Mouse (Mus musculus) embryo, embryonic 9.5 days (tissue): Measurements from ENCODE around the gene Stat2.
A peak's percentile ranks its signal among the peaks of the same experiment; 100 is the strongest.

Source experiments
- DNase-seq: peaks from one replicate; pipeline ENCODE4 v3.0.0-alpha.2; 2017; ENCODE audit errors: extremely low spot score

Stat2 gene

GRCm38 (mm10) chr10:128270287-128270841, at the start of gene Stat2:
Gene Stat2 (plus strand): TSS chr10:128270559.
- peak; percentile 93 for DNase-seq

GRCm38 (mm10) chr10:128221533-128222286, 48.6 kb upstream of the Stat2 start:
- no peak for DNase-seq

GRCm38 (mm10) chr10:128225064-128225463, 45.3 kb upstream of the Stat2 start:
- no peak for DNase-seq

GRCm38 (mm10) chr10:128225538-128225937, 44.8 kb upstream of the Stat2 start, which contains the start of gene Mip:
Gene Mip (plus strand): TSS chr10:128225838.
- DNase-seq = no peak

- DNase-seq = no peak
These were observed 42.8 kb upstream of the Stat2 start for GRCm38 (mm10) chr10:128227592-128227991.

GRCm38 (mm10) chr10:128228009-128228408, 42.4 kb upstream of the Stat2 start:
- no peak for DNase-seq

GRCm38 (mm10) chr10:128230582-128230981, 39.8 kb upstream of the Stat2 start:
- DNase-seq = no peak

GRCm38 (mm10) chr10:128231146-128231545, 39.2 kb upstream of the Stat2 start:
- DNase-seq = no peak

- DNase-seq = peak; percentile 93
These were observed 38.5 kb upstream of the Stat2 start, which contains the start of gene Timeless for GRCm38 (mm10) chr10:128231697-128232419. Gene Timeless (plus strand): TSS chr10:128232065.

- DNase-seq = peak; percentile 82
These were observed 37.9 kb upstream of the Stat2 start for GRCm38 (mm10) chr10:128232420-128232985.

- no peak for DNase-seq
These were observed 34.0 kb upstream of the Stat2 start for GRCm38 (mm10) chr10:128236321-128236720.

- no peak for DNase-seq
These were observed 32.4 kb upstream of the Stat2 start for GRCm38 (mm10) chr10:128237807-128238480.

- DNase-seq = no peak
These were observed 31.2 kb upstream of the Stat2 start for GRCm38 (mm10) chr10:128239140-128239539.

GRCm38 (mm10) chr10:128240131-128240530, 30.2 kb upstream of the Stat2 start:
- no peak for DNase-seq

GRCm38 (mm10) chr10:128243252-128243651, 27.1 kb upstream of the Stat2 start:
- no peak for DNase-seq

- DNase-seq = no peak
These were observed 26.2 kb upstream of the Stat2 start for GRCm38 (mm10) chr10:128244121-128244520.

GRCm38 (mm10) chr10:128247020-128247732, 23.2 kb upstream of the Stat2 start:
- DNase-seq = no peak

GRCm38 (mm10) chr10:128250565-128250964, 19.8 kb upstream of the Stat2 start:
- DNase-seq = no peak

GRCm38 (mm10) chr10:128253677-128254255, 16.6 kb upstream of the Stat2 start, which contains the start of gene Apon:
Gene Apon (plus strand): TSS chr10:128254096.
- DNase-seq = no peak

GRCm38 (mm10) chr10:128255925-128256324, 14.4 kb upstream of the Stat2 start:
- no peak for DNase-seq

- no peak for DNase-seq
These were observed 14.0 kb upstream of the Stat2 start for GRCm38 (mm10) chr10:128256328-128256727.
